In genomic region chr11:88515267-88515666, GRCm38 (mm10) we compare ENCODE assay signal across 16 mouse cellular contexts.
DNase-seq lines count a peak whose midpoint lies in the region; ATAC-seq and TF ChIP-seq lines count a peak whose summit lies in the region.
"Had no signal": no experiment of that assay in that cellular context is flagged by ENCODE, and none has a peak within 500 bp of the region (broad histone marks: within the 10 kb centered on the region; RNA-seq: fewer than 3 reads in every experiment).

No protein-coding gene starts in this region.

- ATAC-seq in heart, embryonic 16.5 days (replicated peaks; ENCODE audit: extremely low read depth, insufficient read depth, low FRiP score): no peak
- no peak for ATAC-seq in hindbrain, embryonic 15.5 days (ENCODE audit: low FRiP score, low read depth)
- ATAC-seq: CD4-positive, CD25-positive, alpha-beta regulatory T cell, adult 4 months; intestine, embryonic 16.5 days had no signal

- no peak for TF ChIP-seq CTCF in testis, adult 2 months (IDR thresholded peaks at IDR 0.05; ENCODE audit: control insufficient read depth, insufficient read depth, insufficient replicate concordance, low read depth, low read length)

- no peak overlapping the region for H3K4me2 ChIP-seq in heart, embryonic 16.5 days (ENCODE audit: low read depth, low read length)
- no peak overlapping the region for H3K4me2 ChIP-seq in hindbrain, embryonic 15.5 days
- H3K4me2 ChIP-seq: limb, embryonic 12.5 days; stomach, embryonic 15.5 days had no signal

- peaks cover 46% of the 10 kb centered on the region for H3K4me1 ChIP-seq in heart, embryonic 16.5 days (ENCODE audit: control insufficient read depth, insufficient read depth, low read length)
- H3K4me1 ChIP-seq in testis, adult 2 months (ENCODE audit: control insufficient read depth, insufficient read depth, low read length): peaks cover 15% of the 10 kb centered on the region
- peaks cover 72% of the 10 kb centered on the region for H3K4me1 ChIP-seq in hindbrain, embryonic 15.5 days (replicated peaks)

- H3K4me3 ChIP-seq in heart, embryonic 16.5 days (ENCODE audit: low read length): no peak overlapping the region
- H3K4me3 ChIP-seq in testis, adult 2 months (ENCODE audit: control insufficient read depth, low read depth, low read length): no peak overlapping the region
- H3K4me3 ChIP-seq in hindbrain, embryonic 15.5 days: no peak overlapping the region
- H3K4me3 ChIP-seq: limb, embryonic 12.5 days; stomach, embryonic 15.5 days had no signal

- no peaks in the 10 kb centered on the region for H3K9me3 ChIP-seq in heart, embryonic 16.5 days (replicated peaks; ENCODE audit: control insufficient read depth, low read length)
- H3K9me3 ChIP-seq in hindbrain, embryonic 15.5 days: no peaks in the 10 kb centered on the region
- H3K9me3 ChIP-seq: limb, embryonic 12.5 days; stomach, embryonic 15.5 days had no signal

- H3K9ac ChIP-seq in heart, embryonic 16.5 days (ENCODE audit: low read length): no peak overlapping the region
- no peak overlapping the region for H3K9ac ChIP-seq in hindbrain, embryonic 15.5 days
- H3K9ac ChIP-seq: limb, embryonic 12.5 days; liver, embryonic 14.5 days; stomach, embryonic 15.5 days had no signal

- peak overlapping the region; percentile 46; the same call in 1 of the 2 replicates for H3K27ac ChIP-seq in heart, embryonic 16.5 days (ENCODE audit: low read length)
- peak overlapping the region; percentile 68 for H3K27ac ChIP-seq in testis, adult 2 months (ENCODE audit: control insufficient read depth, insufficient read depth, low read depth, low read length)
- H3K27ac ChIP-seq in hindbrain, embryonic 15.5 days (replicated peaks): peak overlapping the region; percentile 52
- H3K27ac ChIP-seq: limb, embryonic 12.5 days; liver, embryonic 14.5 days; stomach, embryonic 15.5 days had no signal

- DNase-seq in heart, postnatal 4 days: no peak
- no peak for DNase-seq in testis, postnatal 14 days (ENCODE audit: low spot score)
- no peak for DNase-seq in frontal cortex, postnatal 25 days (ENCODE audit: low spot score in 2 of 2)
- no peak for DNase-seq in urinary bladder, adult 2 months (ENCODE audit: low spot score)
- DNase-seq: cerebellum, adult 11-12 months; cerebellum, postnatal 36 days; lung, postnatal 10 days; thymus, postnatal 14 days had no signal

- 92% methylated on average over 2 of the region's 2 CpGs for WGBS in heart, embryonic 16.5 days
- 65% methylated on average over 2 of the region's 2 CpGs for WGBS in hindbrain, embryonic 15.5 days

- H3K27me3 ChIP-seq in heart, embryonic 16.5 days (ENCODE audit: control insufficient read depth, insufficient read depth, low read length): no peaks in the 10 kb centered on the region
- H3K27me3 ChIP-seq in testis, adult 2 months (ENCODE audit: control insufficient read depth, insufficient read depth, low read length): no peaks in the 10 kb centered on the region
- H3K27me3 ChIP-seq in hindbrain, embryonic 15.5 days: no peaks in the 10 kb centered on the region
- H3K27me3 ChIP-seq: limb, embryonic 12.5 days; stomach, embryonic 15.5 days had no signal

- H3K36me3 ChIP-seq in heart, embryonic 16.5 days (ENCODE audit: control insufficient read depth, insufficient read depth): no peaks in the 10 kb centered on the region
- H3K36me3 ChIP-seq in testis, adult 2 months (ENCODE audit: control insufficient read depth, insufficient read depth, low read length): no peaks in the 10 kb centered on the region
- H3K36me3 ChIP-seq in hindbrain, embryonic 15.5 days: no peaks in the 10 kb centered on the region
- H3K36me3 ChIP-seq: limb, embryonic 12.5 days; stomach, embryonic 15.5 days had no signal

- TF ChIP-seq POLR2A in testis, adult 2 months (IDR thresholded peaks at IDR 0.05; ENCODE audit: control insufficient read depth, low read depth, low read length): no peak
